In genomic region chr11:82857307-82857848, GRCm38 (mm10) we compare ENCODE assay signal across 14 mouse cellular contexts. TPM values are rescaled to one million over a fixed set of nuclear protein-coding genes. Genes with fewer than 3 reads are reported as not detected.
A peak's percentile ranks its signal among the peaks of the same experiment; 100 is the strongest.
DNase-seq lines count a peak whose midpoint lies in the region; ATAC-seq and TF ChIP-seq lines count a peak whose summit lies in the region.
"Had no signal": no experiment of that assay in that cellular context is flagged by ENCODE, and none has a peak within 500 bp of the region (broad histone marks: within the 10 kb centered on the region; RNA-seq: fewer than 3 reads in every experiment).

No protein-coding gene starts in this region.

- no peak for TF ChIP-seq POLR2A in ES-Bruce4 (IDR thresholded peaks at IDR 0.05; ENCODE audit: insufficient read depth, low read length)

- no peak for TF ChIP-seq EP300 in ES-Bruce4 (IDR thresholded peaks at IDR 0.05; ENCODE audit: insufficient read depth, low read depth, low read length)

- no peak for ATAC-seq in heart, embryonic 13.5 days (ENCODE audit: extremely low read depth, insufficient number of reproducible peaks, low FRiP score, low TSS enrichment)
- ATAC-seq in cerebellum, adult (ENCODE audit: insufficient number of reproducible peaks, low FRiP score, low TSS enrichment) = no peak

- 0 out of 2 replicates have a peak overlapping the region, but pooled peaks have one; percentile 0 for H3K27ac ChIP-seq in heart, embryonic 13.5 days (replicated peaks)
- peak overlapping the region; percentile 64 for H3K27ac ChIP-seq in layer of hippocampus, adult 2 months
- peak overlapping the region; percentile 23; the same call in 1 of the 2 replicates for H3K27ac ChIP-seq in ES-Bruce4 (ENCODE audit: insufficient read depth, low read length)
- peak overlapping the region; percentile 78 for H3K27ac ChIP-seq in brown adipose tissue, adult 24 weeks (replicated peaks; ENCODE audit: low read depth, low read length)
- H3K27ac ChIP-seq: neural tube, embryonic 12.5 days had no signal

- H3K27me3 ChIP-seq in heart, embryonic 13.5 days (replicated peaks) = no peaks in the 10 kb centered on the region
- no peaks in the 10 kb centered on the region for H3K27me3 ChIP-seq in ES-Bruce4 (ENCODE audit: control insufficient read depth, insufficient read depth, low read length, poor library complexity, severe bottlenecking)
- H3K27me3 ChIP-seq: neural tube, embryonic 12.5 days had no signal

- no peak overlapping the region for H3K9ac ChIP-seq in heart, embryonic 13.5 days
- no peak overlapping the region for H3K9ac ChIP-seq in ES-Bruce4 (ENCODE audit: low read depth, poor library complexity, severe bottlenecking)
- H3K9ac ChIP-seq: neural tube, embryonic 12.5 days had no signal

- intact Hi-C loops in heart, postnatal 25 days (cut with DNase I) = no loop called here

- no peak for TF ChIP-seq CTCF in layer of hippocampus, adult 2 months (conservative IDR thresholded peaks at IDR 0.05)
- TF ChIP-seq CTCF in ES-Bruce4 (IDR thresholded peaks at IDR 0.05; ENCODE audit: low read depth, low read length) = no peak

- H3K36me3 ChIP-seq in heart, embryonic 13.5 days = no peaks in the 10 kb centered on the region
- no peaks in the 10 kb centered on the region for H3K36me3 ChIP-seq in ES-Bruce4 (ENCODE audit: control insufficient read depth, insufficient read depth, low read length, poor library complexity, severe bottlenecking)
- H3K36me3 ChIP-seq: neural tube, embryonic 12.5 days had no signal

- peaks cover 24% of the 10 kb centered on the region for H3K4me1 ChIP-seq in heart, embryonic 13.5 days
- H3K4me1 ChIP-seq in ES-Bruce4 (ENCODE audit: control insufficient read depth, insufficient read depth, low read length) = peaks cover 7% of the 10 kb centered on the region
- peaks cover 17% of the 10 kb centered on the region for H3K4me1 ChIP-seq in brown adipose tissue, adult 24 weeks (ENCODE audit: control insufficient read depth, insufficient read depth, insufficient read length, low read length)

- H3K4me3 ChIP-seq in heart, embryonic 13.5 days = no peak overlapping the region
- no peak overlapping the region for H3K4me3 ChIP-seq in layer of hippocampus, adult 2 months
- no peak overlapping the region for H3K4me3 ChIP-seq in ES-Bruce4 (ENCODE audit: low read depth, low read length)
- H3K4me3 ChIP-seq in brown adipose tissue, adult 24 weeks (ENCODE audit: insufficient read depth, low read depth, low read length) = no peak overlapping the region; the same call in 1 of the 2 replicates
- H3K4me3 ChIP-seq: neural tube, embryonic 12.5 days had no signal

- DNase-seq in heart, postnatal 25 days (ENCODE audit: low spot score) = no peak
- no peak for DNase-seq in layer of hippocampus, adult 2 months (ENCODE audit: low spot score in 2 of 2)
- DNase-seq in layer of hippocampus, postnatal 25 days (ENCODE audit: extremely low spot score in 1 of 2, low spot score in 1 of 2) = no peak
- no peak for DNase-seq in ovary, postnatal 10 days (ENCODE audit: low spot score)
- DNase-seq: cerebellum, adult 2 months; embryo, embryonic 11 days had no signal

- no peaks in the 10 kb centered on the region for H3K9me3 ChIP-seq in heart, embryonic 13.5 days
- H3K9me3 ChIP-seq in ES-Bruce4 (replicated peaks; ENCODE audit: control insufficient read depth, insufficient read depth, low read length, poor library complexity, severe bottlenecking) = no peaks in the 10 kb centered on the region
- H3K9me3 ChIP-seq: neural tube, embryonic 12.5 days had no signal

- 77% methylated on average over 13 of the region's 13 CpGs for WGBS in heart, embryonic 13.5 days

- no peak overlapping the region for H3K4me2 ChIP-seq in heart, embryonic 13.5 days
- H3K4me2 ChIP-seq: neural tube, embryonic 12.5 days had no signal

RNA-seq across cellular contexts. Expression of gene Rffl, which starts 13.6 kb away (rescaled TPM):
- polyA plus RNA-seq in heart, embryonic 13.5 days (2015; fragmentation: Nextera tagmentation; extraction: Ambion mirVana) = 4.7 and 5.3 TPM in 2 replicates
- 1 to 10 TPM; 3.8 to 4.2 TPM for total RNA-seq in heart, postnatal 25 days (2021)
- total RNA-seq in layer of hippocampus, adult 2 months (2021) = 10 to 100 TPM in 1 of 2 experiments, 1 to 10 TPM in 1; 9.5 to 10.9 TPM
- total RNA-seq in layer of hippocampus, postnatal 25 days (2021) = 10 to 100 TPM; 13.5 to 14.5 TPM
- polyA plus RNA-seq in ES-Bruce4 (2011; ENCODE audit: insufficient read depth, insufficient read length, low read depth, missing spikeins) = 27.4 and 29.9 TPM in 2 replicates
- polyA plus RNA-seq in brown adipose tissue, adult 24 weeks (2012; ENCODE audit: insufficient read depth, insufficient read length, missing spikeins) = 4.3 and 6.3 TPM in 2 replicates

RNA-seq across cellular contexts. Expression of gene Rad51d, which starts 33.0 kb away (rescaled TPM):
- polyA plus RNA-seq in heart, embryonic 13.5 days (2015; fragmentation: Nextera tagmentation; extraction: Ambion mirVana) = 12.2 and 12.4 TPM in 2 replicates
- total RNA-seq in heart, postnatal 25 days (2021) = 1 to 10 TPM; 8.0 to 9.3 TPM
- total RNA-seq in layer of hippocampus, adult 2 months (2021) = 10 to 100 TPM; 15.1 to 16.4 TPM
- total RNA-seq in layer of hippocampus, postnatal 25 days (2021) = 10 to 100 TPM; 15.1 to 17.2 TPM
- polyA plus RNA-seq in ES-Bruce4 (2011; ENCODE audit: insufficient read depth, insufficient read length, low read depth, missing spikeins) = 23.9 and 25.8 TPM in 2 replicates
- polyA plus RNA-seq in brown adipose tissue, adult 24 weeks (2012; ENCODE audit: insufficient read depth, insufficient read length, missing spikeins) = 13.4 and 21.8 TPM in 2 replicates

RNA-seq across cellular contexts. Expression of gene Fndc8, which starts 34.5 kb away (rescaled TPM):
- 0.07 and 0.22 TPM in 2 replicates for polyA plus RNA-seq in heart, embryonic 13.5 days (2015; fragmentation: Nextera tagmentation; extraction: Ambion mirVana)
- total RNA-seq in heart, postnatal 25 days (2021) = not detected
- total RNA-seq in layer of hippocampus, adult 2 months (2021) = not detected
- total RNA-seq in layer of hippocampus, postnatal 25 days (2021) = not detected
- polyA plus RNA-seq in ES-Bruce4 (2011; ENCODE audit: insufficient read depth, insufficient read length, low read depth, missing spikeins) = not detected in 2 replicates
- 0.79 TPM in 1 of 2 replicates, not detected in the other for polyA plus RNA-seq in brown adipose tissue, adult 24 weeks (2012; ENCODE audit: insufficient read depth, insufficient read length, missing spikeins)
- total RNA-seq: hematopoietic stem cell, adult 5-6 weeks; layer of hippocampus, postnatal 10 days; midbrain, postnatal 0 days had no signal
- polyA plus RNA-seq: cerebellum, adult 2 months had no signal

RNA-seq across cellular contexts. Expression of gene Nle1, which starts 50.8 kb away (rescaled TPM):
- polyA plus RNA-seq in heart, embryonic 13.5 days (2015; fragmentation: Nextera tagmentation; extraction: Ambion mirVana) = 20.9 and 21.2 TPM in 2 replicates
- 10 to 100 TPM; 12.1 to 14.5 TPM for total RNA-seq in heart, postnatal 25 days (2021)
- 10 to 100 TPM; 46.0 to 48.8 TPM for total RNA-seq in layer of hippocampus, adult 2 months (2021)
- 10 to 100 TPM; 30.9 to 43.0 TPM for total RNA-seq in layer of hippocampus, postnatal 25 days (2021)
- polyA plus RNA-seq in ES-Bruce4 (2011; ENCODE audit: insufficient read depth, insufficient read length, low read depth, missing spikeins) = 32.3 and 40.9 TPM in 2 replicates
- polyA plus RNA-seq in brown adipose tissue, adult 24 weeks (2012; ENCODE audit: insufficient read depth, insufficient read length, missing spikeins) = 3.8 and 6.7 TPM in 2 replicates

RNA-seq across cellular contexts. Expression of gene Unc45b, which starts 53.0 kb away (rescaled TPM):
- polyA plus RNA-seq in heart, embryonic 13.5 days (2015; fragmentation: Nextera tagmentation; extraction: Ambion mirVana) = 157 and 170 TPM in 2 replicates
- total RNA-seq in heart, postnatal 25 days (2021) = 100 to 1,000 TPM; 172 to 215 TPM
- 1 to 10 TPM in 1 of 2 experiments, under 1 TPM in 1; 0.66 to 1.4 TPM for total RNA-seq in layer of hippocampus, adult 2 months (2021)
- 1 to 10 TPM; 1.1 to 2.4 TPM for total RNA-seq in layer of hippocampus, postnatal 25 days (2021)
- polyA plus RNA-seq in ES-Bruce4 (2011; ENCODE audit: insufficient read depth, insufficient read length, low read depth, missing spikeins) = 3.3 and 3.5 TPM in 2 replicates
- 9.1 and 14.2 TPM in 2 replicates for polyA plus RNA-seq in brown adipose tissue, adult 24 weeks (2012; ENCODE audit: insufficient read depth, insufficient read length, missing spikeins)

Comparison
In these comparisons a context has a peak if more than half of its experiments do, and no peak if none do; other contexts are left out.
1. H3K27ac ChIP-seq: peak in every context shown above with its lines; median percentile 78 in brown adipose tissue, adult 24 weeks; 64 in layer of hippocampus, adult 2 months; 23 in ES-Bruce4; 0 in heart, embryonic 13.5 days.